Mouse (Mus musculus): ENCODE data around the gene Csgalnact2.

Csgalnact2 gene

GRCm38 (mm10) chr6:118072176-118072575, 66.8 kb downstream of the Csgalnact2 start:
- DNase-seq, result no peak

DNA sequence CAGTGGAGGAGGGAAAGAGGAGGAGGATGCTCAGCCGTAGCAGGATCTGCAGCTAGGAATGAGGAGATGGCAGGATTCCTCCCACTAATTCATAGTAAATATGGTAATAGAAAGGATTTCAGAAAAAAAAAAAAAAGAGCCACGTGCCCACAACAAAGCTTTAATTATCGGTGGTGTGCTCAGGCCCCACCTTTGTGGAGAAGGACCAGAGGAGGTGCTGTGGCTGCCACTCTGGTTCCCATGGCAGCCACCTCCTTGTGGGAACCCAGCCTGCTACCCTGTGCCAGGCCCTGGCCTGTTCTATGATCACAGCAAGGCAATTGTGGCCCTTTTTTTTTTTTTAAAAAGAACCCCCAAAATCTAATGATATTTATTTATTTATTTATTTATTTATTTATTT, 67.5 kb downstream of the Csgalnact2 start:
- DNase-seq, result no peak

DNA sequence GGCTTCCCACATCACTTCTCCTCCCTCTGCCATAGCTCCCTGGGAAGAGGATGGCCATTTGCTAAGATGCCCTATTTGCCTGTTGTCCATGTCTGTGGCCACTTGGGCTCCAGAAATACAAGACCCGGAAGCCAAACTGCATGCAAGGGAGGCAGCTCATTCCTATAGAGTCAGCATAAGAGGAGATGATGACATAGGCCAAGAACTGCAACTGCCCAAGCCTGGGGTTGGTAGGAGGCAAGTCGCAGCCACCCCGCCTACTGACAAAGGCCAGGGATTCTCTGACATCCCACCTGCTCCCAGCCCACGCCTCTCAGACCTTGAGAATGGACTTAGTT, 68.0 kb downstream of the Csgalnact2 start:
- DNase-seq, result no peak

GRCm38 (mm10) chr6:118070321-118071012, 68.5 kb downstream of the Csgalnact2 start:
- DNase-seq, result peak; percentile 83

- no peak for DNase-seq
These were observed 71.2 kb downstream of the Csgalnact2 start for GRCm38 (mm10) chr6:118067720-118068119.

- DNase-seq, result peak; percentile 86
These were observed 72.5 kb downstream of the Csgalnact2 start for GRCm38 (mm10) chr6:118066199-118067081.

DNA sequence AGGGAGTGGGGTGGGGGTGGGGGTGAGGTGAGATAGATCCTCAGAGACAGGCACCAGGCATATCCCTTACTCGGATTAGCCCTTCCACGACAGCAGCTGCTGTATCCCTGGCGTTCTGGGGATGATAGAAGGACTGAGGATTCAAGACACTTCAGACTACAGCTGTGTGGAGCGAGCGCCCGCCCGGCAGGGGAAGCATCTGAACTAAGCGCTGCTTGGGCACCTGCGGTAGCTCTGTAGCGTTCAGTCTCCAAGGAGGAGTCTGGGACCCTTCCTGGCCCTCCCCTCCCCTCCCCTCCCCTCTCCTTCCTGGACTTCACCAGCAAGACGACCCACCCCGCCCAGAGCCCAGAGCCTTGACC, 73.1 kb downstream of the Csgalnact2 start:
- no peak for DNase-seq

GRCm38 (mm10) chr6:118064968-118065530, 73.9 kb downstream of the Csgalnact2 start:
- DNase-seq, result no peak

GRCm38 (mm10) chr6:118063266-118063665, 75.7 kb downstream of the Csgalnact2 start:
- DNase-seq, result no peak

- no peak for DNase-seq
These were observed 77.7 kb downstream of the Csgalnact2 start for GRCm38 (mm10) chr6:118061266-118061665.
